In the genomic region with DNA sequence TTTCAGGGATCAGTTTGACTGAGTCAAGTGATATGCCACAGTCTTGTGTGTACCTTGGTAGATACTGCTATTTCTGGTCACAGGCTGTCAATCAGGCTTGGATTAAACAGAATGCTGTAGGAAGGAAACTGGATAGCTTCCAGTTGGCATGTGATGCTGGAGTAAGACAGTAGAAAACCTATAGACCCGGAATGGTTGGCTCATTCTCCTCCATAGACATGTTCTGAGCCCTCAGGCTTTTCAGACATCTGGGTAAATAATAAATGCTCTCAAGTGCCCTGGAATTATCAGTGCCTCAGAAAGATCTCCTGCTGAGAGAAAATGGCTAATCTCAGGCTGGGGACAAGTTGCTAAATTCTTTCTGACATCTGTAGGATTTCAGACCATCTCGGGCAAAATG, we compare ENCODE assay signal across 23 mouse cellular contexts.
A peak's percentile ranks its signal among the peaks of the same experiment; 100 is the strongest.
DNase-seq lines count a peak whose midpoint lies in the region; ATAC-seq lines count a peak whose summit lies in the region.
"Had no signal": no experiment of that assay in that cellular context is flagged by ENCODE, and none has a peak within 500 bp of the region (broad histone marks: within the 10 kb centered on the region; RNA-seq: fewer than 3 reads in every experiment).

No protein-coding gene starts in this region.

- no peak overlapping the region for H3K4me2 ChIP-seq in midbrain, embryonic 13.5 days (replicated peaks)
- no peak overlapping the region for H3K4me2 ChIP-seq in midbrain, embryonic 11.5 days
- no peak overlapping the region for H3K4me2 ChIP-seq in embryonic facial prominence, embryonic 14.5 days (ENCODE audit: low read depth, low read length)
- H3K4me2 ChIP-seq: embryonic facial prominence, embryonic 15.5 days; heart, embryonic 13.5 days; hindbrain, embryonic 15.5 days; midbrain, embryonic 12.5 days had no signal

- ATAC-seq in midbrain, embryonic 13.5 days: peak; percentile 50; the same call in 1 of the 2 replicates
- no peak for ATAC-seq in midbrain, embryonic 11.5 days (ENCODE audit: low FRiP score)
- peak; percentile 80 for ATAC-seq in embryonic facial prominence, embryonic 14.5 days (ENCODE audit: low read depth)
- no peak for ATAC-seq in monocyte, adult 5-6 weeks (replicated peaks; ENCODE audit: insufficient number of reproducible peaks, low FRiP score, low TSS enrichment, poor library complexity, severe bottlenecking)
- ATAC-seq: forebrain, embryonic 16.5 days; intestine, embryonic 16.5 days; lung, postnatal 0 days had no signal

- no peaks in the 10 kb centered on the region for H3K36me3 ChIP-seq in midbrain, embryonic 13.5 days
- no peaks in the 10 kb centered on the region for H3K36me3 ChIP-seq in midbrain, embryonic 11.5 days (ENCODE audit: control insufficient read depth, insufficient read depth, low read length)
- H3K36me3 ChIP-seq in embryonic facial prominence, embryonic 14.5 days (ENCODE audit: control insufficient read depth, insufficient read depth, low read length): no peaks in the 10 kb centered on the region
- H3K36me3 ChIP-seq: embryonic facial prominence, embryonic 15.5 days; heart, embryonic 13.5 days; hindbrain, embryonic 15.5 days; limb, embryonic 10.5 days; midbrain, embryonic 12.5 days had no signal

- no peaks in the 10 kb centered on the region for H3K4me1 ChIP-seq in midbrain, embryonic 13.5 days (replicated peaks)
- no peaks in the 10 kb centered on the region for H3K4me1 ChIP-seq in midbrain, embryonic 11.5 days (ENCODE audit: control insufficient read depth, insufficient read depth, low read length)
- no peaks in the 10 kb centered on the region for H3K4me1 ChIP-seq in embryonic facial prominence, embryonic 14.5 days (ENCODE audit: control insufficient read depth, insufficient read depth, low read length)
- H3K4me1 ChIP-seq: embryonic facial prominence, embryonic 15.5 days; heart, embryonic 13.5 days; hindbrain, embryonic 15.5 days; limb, embryonic 10.5 days; midbrain, embryonic 12.5 days had no signal

- no peak overlapping the region for H3K4me3 ChIP-seq in midbrain, embryonic 13.5 days (replicated peaks)
- H3K4me3 ChIP-seq in midbrain, embryonic 11.5 days (ENCODE audit: low read depth, low read length): no peak overlapping the region
- no peak overlapping the region for H3K4me3 ChIP-seq in embryonic facial prominence, embryonic 14.5 days (ENCODE audit: low read depth, low read length)
- H3K4me3 ChIP-seq: embryonic facial prominence, embryonic 15.5 days; heart, adult 2 months; heart, embryonic 13.5 days; hindbrain, embryonic 15.5 days; limb, embryonic 10.5 days; midbrain, embryonic 12.5 days had no signal

- no peak overlapping the region for H3K9ac ChIP-seq in midbrain, embryonic 13.5 days (replicated peaks)
- no peak overlapping the region for H3K9ac ChIP-seq in midbrain, embryonic 11.5 days (ENCODE audit: low read length)
- no peak overlapping the region for H3K9ac ChIP-seq in embryonic facial prominence, embryonic 14.5 days (ENCODE audit: low read depth, low read length)
- H3K9ac ChIP-seq: embryonic facial prominence, embryonic 15.5 days; heart, embryonic 13.5 days; hindbrain, embryonic 15.5 days; midbrain, embryonic 12.5 days had no signal

- H3K27ac ChIP-seq in midbrain, embryonic 13.5 days: no peak overlapping the region
- no peak overlapping the region for H3K27ac ChIP-seq in midbrain, embryonic 11.5 days (ENCODE audit: low read depth, low read length)
- H3K27ac ChIP-seq in embryonic facial prominence, embryonic 14.5 days (replicated peaks; ENCODE audit: low read depth, low read length): no peak overlapping the region
- H3K27ac ChIP-seq: embryonic facial prominence, embryonic 15.5 days; heart, adult 2 months; heart, embryonic 13.5 days; hindbrain, embryonic 15.5 days; limb, embryonic 10.5 days; midbrain, embryonic 12.5 days had no signal

- no peaks in the 10 kb centered on the region for H3K9me3 ChIP-seq in midbrain, embryonic 13.5 days
- no peaks in the 10 kb centered on the region for H3K9me3 ChIP-seq in midbrain, embryonic 11.5 days (ENCODE audit: control insufficient read depth, low read length)
- H3K9me3 ChIP-seq in embryonic facial prominence, embryonic 14.5 days (ENCODE audit: control insufficient read depth, low read length): no peaks in the 10 kb centered on the region
- H3K9me3 ChIP-seq: embryonic facial prominence, embryonic 15.5 days; hindbrain, embryonic 15.5 days; limb, embryonic 10.5 days; midbrain, embryonic 12.5 days had no signal

- DNase-seq in cerebellum, postnatal 14 days: peak; percentile 3 to 5
- DNase-seq in cerebellum, adult 11 months: no peak
- no peak for DNase-seq in midbrain, embryonic 11.5 days (ENCODE audit: low spot score, missing footprints)
- DNase-seq in embryonic facial prominence, embryonic 14.5 days (ENCODE audit: low spot score): peak; percentile 84
- peak; percentile 60 for DNase-seq in retina, postnatal 1 day
- DNase-seq: adrenal gland, postnatal 14 days; cerebellum, postnatal 25 days; gastrocnemius, postnatal 25 days; heart, adult 2 months; heart, postnatal 14 days; kidney, adult 9 months; kidney, postnatal 14 days; thymus, postnatal 25 days had no signal

- H3K27me3 ChIP-seq in midbrain, embryonic 13.5 days: no peaks in the 10 kb centered on the region
- H3K27me3 ChIP-seq in midbrain, embryonic 11.5 days (ENCODE audit: control insufficient read depth, insufficient read depth, low read length): no peaks in the 10 kb centered on the region
- H3K27me3 ChIP-seq in embryonic facial prominence, embryonic 14.5 days (replicated peaks; ENCODE audit: control insufficient read depth, insufficient read depth, low read length): no peaks in the 10 kb centered on the region
- H3K27me3 ChIP-seq: embryonic facial prominence, embryonic 15.5 days; heart, embryonic 13.5 days; hindbrain, embryonic 15.5 days; midbrain, embryonic 12.5 days had no signal

- WGBS in midbrain, embryonic 13.5 days: 51% methylated on average over 2 of the region's 2 CpGs
- WGBS in midbrain, embryonic 11.5 days: 68% methylated on average over 2 of the region's 2 CpGs
- WGBS in embryonic facial prominence, embryonic 14.5 days: 37% methylated on average over 2 of the region's 2 CpGs

Comparison
In these comparisons a context has a peak if more than half of its experiments do, and no peak if none do; other contexts are left out.
1. DNase-seq: peak in cerebellum, postnatal 14 days (2 of 2), embryonic facial prominence, embryonic 14.5 days (single experiment) and retina, postnatal 1 day (single experiment); none in cerebellum, adult 11 months (single experiment) and midbrain, embryonic 11.5 days (single experiment).
2. ATAC-seq: peak in midbrain, embryonic 13.5 days (single experiment) and embryonic facial prominence, embryonic 14.5 days (single experiment); none in midbrain, embryonic 11.5 days (single experiment) and monocyte, adult 5-6 weeks (single experiment).